Mouse (Mus musculus) T-cell, adult 2 months (primary cell): ENCODE data around the gene Arnt2.

Experiments
- DNase-seq: peaks from one replicate; pipeline ENCODE4 v3.0.0; 2022; ENCODE audit warnings: low spot score

The Arnt2 gene

GRCm38 (mm10) chr7:84286526-84287225 lies 123.3 kb downstream of the Arnt2 start:
- DNase-seq = no peak

- DNase-seq = no peak
These were observed 124.2 kb downstream of the Arnt2 start for GRCm38 (mm10) chr7:84285790-84286189.

DNA sequence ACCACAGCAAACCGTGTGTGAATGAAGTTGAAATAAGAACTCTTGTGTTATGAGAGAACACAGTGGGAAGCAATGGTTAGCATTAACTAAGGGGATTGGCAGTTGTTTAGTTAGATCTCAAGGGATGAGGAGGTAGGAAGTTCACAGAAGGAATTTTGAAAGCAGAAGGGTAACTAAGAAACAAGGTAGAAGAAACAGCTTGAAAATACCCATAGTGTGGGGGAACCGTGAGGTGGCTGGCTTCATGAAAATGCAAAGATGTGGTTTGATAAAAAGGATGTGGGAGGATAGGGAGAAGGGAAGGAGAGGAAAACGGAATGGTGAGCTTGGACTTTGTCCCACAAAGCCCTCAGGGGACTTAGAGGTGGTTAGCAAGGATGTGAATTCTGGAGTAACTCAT lies 125.0 kb downstream of the Arnt2 start:
- DNase-seq = no peak

GRCm38 (mm10) chr7:84282231-84282630 lies 127.7 kb downstream of the Arnt2 start:
- no peak for DNase-seq

- no peak for DNase-seq
These were observed 130.7 kb downstream of the Arnt2 start for GRCm38 (mm10) chr7:84279231-84279630.

DNA sequence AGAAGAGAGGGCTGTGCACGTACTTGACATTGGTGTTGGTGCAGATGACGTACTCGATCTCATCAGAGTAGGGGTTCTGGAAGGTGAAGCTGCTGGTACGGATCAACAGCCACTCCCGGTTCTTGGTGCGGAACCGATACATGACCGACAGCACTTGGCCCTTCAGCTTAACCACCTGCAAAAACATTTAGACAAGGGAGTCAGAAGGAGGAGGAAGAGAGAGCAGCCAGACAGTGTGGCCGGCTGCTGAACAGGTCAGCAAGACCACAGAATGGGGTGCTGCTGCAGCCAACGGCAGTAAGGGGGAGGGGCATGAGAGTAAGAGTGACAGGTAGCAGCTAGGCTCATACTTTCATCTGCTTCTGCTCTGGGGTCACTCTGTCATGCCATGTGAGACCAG lies 134.7 kb downstream of the Arnt2 start:
- DNase-seq = no peak

DNA sequence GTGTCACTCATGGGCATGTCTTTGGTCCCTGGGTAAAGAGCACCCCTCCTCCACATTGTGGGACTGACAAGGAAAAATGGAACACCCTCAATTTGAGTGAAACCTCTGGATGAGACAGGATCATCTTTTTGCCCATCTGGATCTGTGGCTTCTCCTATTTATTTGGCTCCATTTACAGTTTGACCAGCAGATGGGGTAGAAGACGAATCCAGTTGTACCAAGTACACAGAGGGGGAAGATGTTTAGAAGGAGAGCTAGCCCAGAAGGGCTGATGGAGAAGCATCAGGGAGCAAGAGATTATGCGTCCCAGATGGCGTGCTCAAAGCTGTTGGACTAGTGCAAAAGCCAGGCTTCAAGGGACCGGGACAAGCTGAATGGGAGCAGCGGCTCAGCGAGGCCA lies 136.0 kb downstream of the Arnt2 start:
- no peak for DNase-seq

DNA sequence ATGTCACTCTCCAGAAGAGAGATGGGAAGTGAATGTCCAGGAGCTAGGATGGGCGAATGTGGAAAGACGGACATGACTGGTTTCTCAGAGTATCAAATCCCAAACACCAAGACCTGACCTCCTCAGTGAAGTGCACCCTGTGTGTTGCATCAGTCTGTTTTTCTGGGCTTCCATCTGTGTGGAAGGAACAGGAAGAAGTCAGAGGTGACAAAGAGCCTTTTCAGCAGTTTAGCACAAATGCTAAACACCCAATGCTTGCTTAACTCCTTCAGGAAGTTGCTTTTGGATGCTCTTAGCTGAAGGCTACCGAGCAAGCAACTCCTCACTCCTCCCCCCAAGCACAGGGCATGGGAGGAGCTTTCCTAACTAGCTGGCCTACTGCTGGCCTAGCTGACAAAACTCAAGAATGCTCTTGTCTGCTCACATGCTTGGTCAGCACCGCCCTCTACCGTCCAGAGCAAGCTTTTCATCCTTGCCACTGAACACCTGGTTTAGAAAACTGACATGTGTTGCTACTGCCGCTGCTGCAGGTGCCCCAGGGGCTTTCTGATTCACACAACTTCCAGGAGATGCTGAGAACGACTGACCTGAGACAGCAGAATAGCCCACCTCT lies 137.7 kb downstream of the Arnt2 start:
- peak; percentile 57 for DNase-seq

- DNase-seq = no peak
These were observed 138.5 kb downstream of the Arnt2 start for GRCm38 (mm10) chr7:84271429-84271828.

DNA sequence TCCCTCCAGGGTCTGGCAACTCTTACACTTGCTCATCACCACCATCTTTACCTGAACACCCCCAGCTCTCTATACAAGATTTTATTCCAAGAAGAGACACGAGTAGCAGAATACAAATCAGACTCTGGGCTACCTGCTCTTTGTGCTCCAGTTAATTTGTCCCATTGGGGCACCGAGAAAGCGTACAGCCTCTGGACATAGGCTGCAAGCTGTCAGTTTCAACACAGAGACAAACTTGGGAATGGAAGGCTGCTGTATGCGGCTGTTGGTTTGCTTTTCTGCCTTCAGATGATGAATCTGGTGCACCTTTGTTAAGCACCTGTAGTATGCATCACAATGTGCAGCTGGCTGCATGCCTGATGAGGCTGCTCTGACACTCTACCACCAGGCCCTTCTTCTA lies 146.5 kb downstream of the Arnt2 start:
- no peak for DNase-seq

DNA sequence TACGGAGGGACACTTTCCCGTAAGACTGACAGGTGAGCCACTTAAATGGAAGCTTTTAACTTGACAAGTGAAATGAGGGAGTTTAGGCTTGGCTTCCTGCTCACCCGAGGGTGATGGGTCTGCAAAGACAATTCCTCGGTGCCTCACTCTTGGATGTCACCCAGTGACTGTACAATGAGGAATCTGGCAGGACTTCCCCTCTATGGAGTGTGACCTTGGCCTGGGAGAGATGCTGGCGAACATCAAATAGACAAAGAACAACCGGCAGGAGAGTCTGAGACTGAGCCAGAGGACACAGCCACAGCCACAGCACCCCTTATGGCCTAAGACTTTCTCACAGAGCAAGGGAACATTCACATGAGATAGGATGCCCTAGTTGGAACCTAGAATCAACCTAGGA lies 148.6 kb downstream of the Arnt2 start:
- DNase-seq = no peak

DNA sequence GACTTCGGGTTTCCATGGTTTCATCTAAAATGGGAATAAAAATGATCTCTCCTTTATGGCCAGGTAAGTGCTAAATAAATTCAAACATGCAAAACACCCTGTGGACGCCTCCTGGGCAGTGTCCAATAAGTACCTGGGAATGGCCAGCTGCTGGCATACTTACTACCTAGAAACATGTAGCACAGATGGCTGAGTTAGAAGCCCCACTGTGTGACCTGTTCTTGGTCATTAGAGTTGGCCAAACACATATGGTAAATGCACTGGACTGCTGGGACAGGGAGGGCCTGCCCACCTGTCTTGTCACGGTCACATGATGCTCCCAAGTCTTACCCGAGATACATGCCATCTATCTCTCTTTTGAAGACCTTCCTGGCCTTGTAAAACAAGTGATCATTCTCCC lies 149.6 kb downstream of the Arnt2 start:
- DNase-seq = no peak

GRCm38 (mm10) chr7:84259309-84259985 lies 150.5 kb downstream of the Arnt2 start:
- no peak for DNase-seq

GRCm38 (mm10) chr7:84256661-84257060 lies 153.3 kb downstream of the Arnt2 start:
- DNase-seq = no peak

DNA sequence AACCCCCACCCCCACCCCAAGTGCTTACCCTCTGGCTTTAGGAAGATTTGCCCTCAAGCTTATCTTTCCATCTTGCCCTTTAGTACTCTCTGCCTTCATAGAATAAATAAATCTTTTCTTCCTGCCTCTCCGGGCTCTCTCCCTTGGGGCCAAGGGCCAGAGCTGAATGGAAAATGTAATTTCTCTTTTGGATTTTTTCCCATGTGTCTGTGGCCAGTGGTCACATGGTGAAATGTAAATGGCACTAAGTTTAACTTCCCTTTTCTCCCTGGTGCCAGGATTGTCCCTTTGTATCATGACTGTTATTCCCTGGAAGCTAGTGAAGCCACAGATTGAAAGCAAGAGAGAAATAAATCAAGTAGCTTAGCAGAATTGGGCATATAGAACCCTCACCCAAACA lies 153.7 kb downstream of the Arnt2 start:
- no peak for DNase-seq

- DNase-seq = no peak
These were observed 155.1 kb downstream of the Arnt2 start for GRCm38 (mm10) chr7:84254916-84255315.

DNA sequence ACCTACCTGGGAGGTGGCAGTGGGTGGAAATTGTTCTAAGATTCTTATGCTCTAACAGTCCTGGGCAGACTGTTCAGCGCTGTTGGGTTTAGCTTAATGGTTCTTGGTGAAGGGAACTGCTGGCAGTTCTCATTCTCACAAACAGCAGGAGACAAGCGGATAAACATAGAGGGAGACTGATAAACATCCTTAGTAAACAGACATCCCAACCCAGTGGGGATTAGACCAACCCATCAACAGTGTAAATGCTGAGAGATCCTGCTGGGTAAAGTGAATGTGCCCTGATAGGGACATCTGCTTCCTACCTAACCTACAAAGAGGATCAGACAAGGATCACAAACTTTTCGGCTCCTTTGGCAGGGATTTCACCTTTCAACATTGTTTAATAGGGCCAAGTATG lies 155.7 kb downstream of the Arnt2 start:
- no peak for DNase-seq

- no peak for DNase-seq
These were observed 158.3 kb downstream of the Arnt2 start for GRCm38 (mm10) chr7:84251667-84252066.

- no peak for DNase-seq
These were observed 159.2 kb downstream of the Arnt2 start for GRCm38 (mm10) chr7:84250736-84251135.

GRCm38 (mm10) chr7:84249951-84250350 lies 160.0 kb downstream of the Arnt2 start:
- no peak for DNase-seq

DNA sequence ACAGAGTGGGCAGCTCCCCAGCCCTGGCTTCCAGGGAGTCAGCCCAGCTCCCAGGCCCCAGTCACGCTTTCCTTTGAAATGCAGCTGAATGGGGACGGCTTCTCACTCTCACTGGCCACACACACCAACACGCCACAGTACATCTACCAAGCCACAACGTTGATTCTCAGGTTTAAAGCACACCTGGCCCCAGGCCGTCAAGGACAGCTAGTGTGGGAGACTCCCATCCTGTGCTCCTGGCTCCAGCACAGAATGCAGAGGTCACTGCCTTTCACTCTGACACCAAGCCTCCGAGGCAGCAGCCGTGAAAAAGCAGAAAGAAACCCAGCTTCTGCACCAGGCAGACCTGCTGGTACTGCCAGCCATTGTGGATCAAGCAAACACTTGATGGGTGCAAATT lies 160.6 kb downstream of the Arnt2 start:
- DNase-seq = no peak

DNA sequence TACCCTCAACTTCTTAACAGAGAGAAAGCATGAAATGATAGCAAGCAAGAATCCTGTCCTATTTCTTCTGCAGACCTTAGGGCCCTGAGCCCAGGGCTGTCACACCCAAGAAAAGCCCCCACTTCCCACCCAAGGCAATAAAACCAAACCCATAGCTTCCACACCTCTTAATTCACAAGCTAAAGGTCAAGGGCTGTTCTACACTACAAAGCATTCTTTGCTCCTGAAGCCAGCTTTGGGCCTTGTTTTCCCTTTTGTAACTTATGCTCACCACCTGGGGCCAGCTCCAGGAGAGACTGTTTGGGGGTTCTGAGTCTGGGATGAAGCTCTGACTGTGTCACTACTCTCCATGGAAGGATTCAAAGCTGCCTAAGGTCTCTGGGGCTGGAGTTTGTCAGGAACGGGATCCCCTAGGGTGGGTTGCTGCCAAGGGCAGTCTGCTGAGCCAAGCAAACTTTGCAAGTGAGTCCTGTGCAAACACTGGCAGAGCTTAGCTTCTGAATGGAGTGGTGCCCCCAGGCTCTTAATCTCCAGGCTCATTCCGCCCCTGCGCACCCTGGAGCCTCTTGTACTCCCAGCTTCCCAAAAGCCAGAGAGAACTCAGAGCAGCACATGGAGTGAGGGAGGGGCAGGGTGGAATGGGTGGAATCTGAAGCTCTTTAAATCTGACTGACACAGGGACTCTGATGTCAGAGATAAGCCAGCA lies 161.9 kb downstream of the Arnt2 start:
- no peak for DNase-seq

GRCm38 (mm10) chr7:84246878-84247277 lies 163.1 kb downstream of the Arnt2 start:
- DNase-seq = no peak
